9 mouse cellular contexts compared by ENCODE assay signal in the genomic region with DNA sequence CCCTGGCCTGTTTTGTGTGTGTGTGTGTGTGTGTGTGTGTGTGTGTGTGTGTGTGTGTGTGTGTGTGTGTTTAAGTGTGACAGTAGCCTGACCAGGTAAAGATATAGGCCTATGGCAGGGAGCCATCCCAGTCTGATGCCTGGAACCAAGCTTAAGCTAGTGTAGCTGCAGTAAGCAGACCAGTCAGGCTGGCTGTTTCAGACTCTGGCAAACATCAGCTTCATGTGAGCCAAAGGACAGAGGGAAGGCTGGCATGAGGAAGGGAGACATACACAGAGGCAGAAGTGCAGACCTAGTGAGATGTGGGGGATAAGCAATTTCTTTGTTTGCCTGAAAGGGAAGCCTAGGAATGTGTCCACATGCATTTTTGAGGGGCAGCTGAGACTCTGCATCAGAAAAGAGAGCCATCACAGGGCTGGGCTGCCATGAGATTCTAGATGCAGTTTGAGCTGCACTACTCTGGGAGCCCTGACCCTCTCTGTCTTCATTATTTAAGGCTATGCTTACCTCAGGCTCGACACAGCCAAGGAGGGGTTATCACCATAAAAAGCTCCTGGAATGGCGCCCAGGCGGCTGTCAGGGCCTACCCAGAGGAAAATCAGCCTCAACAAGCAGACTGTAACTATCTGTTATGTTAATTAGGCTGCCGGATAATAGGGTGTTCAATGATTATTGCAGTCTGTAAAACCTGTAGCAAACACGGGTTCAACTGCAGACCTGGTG. TPM values are rescaled to one million over a fixed set of nuclear protein-coding genes. Genes with fewer than 3 reads are reported as not detected.
DNase-seq lines count a peak whose midpoint lies in the region; ATAC-seq and TF ChIP-seq lines count a peak whose summit lies in the region.
"Had no signal": no experiment of that assay in that cellular context is flagged by ENCODE, and none has a peak within 500 bp of the region (broad histone marks: within the 10 kb centered on the region; RNA-seq: fewer than 3 reads in every experiment).

No protein-coding gene starts in this region.

- H3K27me3 ChIP-seq in heart, postnatal 0 days (ENCODE audit: control insufficient read depth, insufficient read depth, low read length) = no peaks in the 10 kb centered on the region
- no peaks in the 10 kb centered on the region for H3K27me3 ChIP-seq in heart, embryonic 12.5 days (replicated peaks)
- H3K27me3 ChIP-seq in midbrain, postnatal 0 days (ENCODE audit: insufficient read depth, low read length) = no peaks in the 10 kb centered on the region
- H3K27me3 ChIP-seq in midbrain, embryonic 13.5 days = no peaks in the 10 kb centered on the region; the same call in 1 of the 2 replicates
- no peaks in the 10 kb centered on the region for H3K27me3 ChIP-seq in hindbrain, postnatal 0 days (ENCODE audit: insufficient read depth, low read length)

- H3K4me2 ChIP-seq in heart, postnatal 0 days (ENCODE audit: low read depth, low read length) = no peak overlapping the region
- H3K4me2 ChIP-seq in heart, embryonic 12.5 days = no peak overlapping the region
- H3K4me2 ChIP-seq in midbrain, postnatal 0 days (ENCODE audit: low read depth, low read length, poor library complexity, severe bottlenecking) = no peak overlapping the region
- no peak overlapping the region for H3K4me2 ChIP-seq in midbrain, embryonic 13.5 days (replicated peaks)
- H3K4me2 ChIP-seq in hindbrain, postnatal 0 days (ENCODE audit: low read depth, low read length) = no peak overlapping the region

- no peak for TF ChIP-seq EP300 in heart, postnatal 0 days (IDR thresholded peaks at IDR 0.05; ENCODE audit: low read depth)

- H3K4me3 ChIP-seq in heart, postnatal 0 days (ENCODE audit: low read depth, low read length) = no peak overlapping the region
- no peak overlapping the region for H3K4me3 ChIP-seq in heart, embryonic 12.5 days
- H3K4me3 ChIP-seq in midbrain, postnatal 0 days (ENCODE audit: low read depth, low read length) = no peak overlapping the region
- H3K4me3 ChIP-seq in midbrain, embryonic 13.5 days (replicated peaks) = no peak overlapping the region
- no peak overlapping the region for H3K4me3 ChIP-seq in hindbrain, postnatal 0 days (ENCODE audit: low read length)

- H3K27ac ChIP-seq in heart, postnatal 0 days (ENCODE audit: low read depth) = peak overlapping the region; percentile 6; the same call in 1 of the 2 replicates
- H3K27ac ChIP-seq in heart, embryonic 12.5 days (ENCODE audit: poor library complexity, severe bottlenecking) = no peak overlapping the region
- H3K27ac ChIP-seq in midbrain, postnatal 0 days (ENCODE audit: low read depth, low read length) = no peak overlapping the region
- no peak overlapping the region for H3K27ac ChIP-seq in midbrain, embryonic 13.5 days
- no peak overlapping the region for H3K27ac ChIP-seq in hindbrain, postnatal 0 days

- ATAC-seq in heart, postnatal 0 days (ENCODE audit: insufficient read depth, low read depth) = peak; percentile 20; the same call in 1 of the 2 replicates
- no peak for ATAC-seq in heart, embryonic 12.5 days (ENCODE audit: insufficient number of reproducible peaks, low FRiP score)
- 0 out of 2 replicates have a peak, but pooled peaks have one; percentile 16 for ATAC-seq in midbrain, postnatal 0 days (ENCODE audit: low FRiP score)
- no peak for ATAC-seq in midbrain, embryonic 13.5 days
- ATAC-seq in hindbrain, postnatal 0 days = peak; percentile 58; the same call in 1 of the 2 replicates

- peak; percentile 26 for DNase-seq in heart, postnatal 0 days (ENCODE audit: low spot score)
- peak; percentile 15 for DNase-seq in midbrain, postnatal 0 days (ENCODE audit: low spot score)
- peak; percentile 22 for DNase-seq in brain, adult 2 months (ENCODE audit: low read depth, low spot score)
- DNase-seq in hindbrain, postnatal 0 days (ENCODE audit: low spot score) = peak; percentile 32
- no peak for DNase-seq in layer of hippocampus, postnatal 14 days (ENCODE audit: low spot score in 2 of 2)
- DNase-seq in cerebellum, postnatal 36 days = no peak
- DNase-seq: lung, adult 18-20 months had no signal

- WGBS in heart, postnatal 0 days = 19% methylated on average over 5 of the region's 5 CpGs
- 42% methylated on average over 5 of the region's 5 CpGs for WGBS in heart, embryonic 12.5 days
- 47% methylated on average over 5 of the region's 5 CpGs for WGBS in midbrain, postnatal 0 days
- 58% methylated on average over 5 of the region's 5 CpGs for WGBS in midbrain, embryonic 13.5 days
- WGBS in hindbrain, postnatal 0 days = 43% methylated on average over 5 of the region's 5 CpGs

- no peaks in the 10 kb centered on the region for H3K9me3 ChIP-seq in heart, postnatal 0 days (replicated peaks; ENCODE audit: control insufficient read depth, low read length)
- H3K9me3 ChIP-seq in heart, embryonic 12.5 days (replicated peaks) = no peaks in the 10 kb centered on the region
- H3K9me3 ChIP-seq in midbrain, postnatal 0 days (ENCODE audit: low read length) = no peaks in the 10 kb centered on the region
- H3K9me3 ChIP-seq in midbrain, embryonic 13.5 days = no peaks in the 10 kb centered on the region
- no peaks in the 10 kb centered on the region for H3K9me3 ChIP-seq in hindbrain, postnatal 0 days (ENCODE audit: low read length)

- no peak for TF ChIP-seq CTCF in heart, postnatal 0 days (IDR thresholded peaks at IDR 0.05; ENCODE audit: low read depth)
- no peak for TF ChIP-seq CTCF in midbrain, postnatal 0 days (IDR thresholded peaks at IDR 0.05)
- TF ChIP-seq CTCF in hindbrain, postnatal 0 days (IDR thresholded peaks at IDR 0.05; ENCODE audit: low read depth) = no peak

- no peaks in the 10 kb centered on the region for H3K36me3 ChIP-seq in heart, postnatal 0 days (replicated peaks; ENCODE audit: control insufficient read depth, insufficient read depth, low read length)
- no peaks in the 10 kb centered on the region for H3K36me3 ChIP-seq in heart, embryonic 12.5 days
- no peaks in the 10 kb centered on the region for H3K36me3 ChIP-seq in midbrain, postnatal 0 days (ENCODE audit: insufficient read depth, low read length)
- no peaks in the 10 kb centered on the region for H3K36me3 ChIP-seq in midbrain, embryonic 13.5 days
- H3K36me3 ChIP-seq in hindbrain, postnatal 0 days (ENCODE audit: insufficient read depth, low read length) = no peaks in the 10 kb centered on the region

- H3K4me1 ChIP-seq in heart, postnatal 0 days (ENCODE audit: control insufficient read depth, insufficient read depth) = 0 out of 2 replicates have a peak, but pooled peaks cover 4% of the 10 kb centered on the region
- H3K4me1 ChIP-seq in heart, embryonic 12.5 days (replicated peaks) = 0 out of 2 replicates have a peak, but pooled peaks cover 3% of the 10 kb centered on the region
- H3K4me1 ChIP-seq in midbrain, postnatal 0 days (ENCODE audit: insufficient read depth, low read length) = no peaks in the 10 kb centered on the region
- 0 out of 2 replicates have a peak, but pooled peaks cover 4% of the 10 kb centered on the region for H3K4me1 ChIP-seq in midbrain, embryonic 13.5 days (replicated peaks)
- H3K4me1 ChIP-seq in hindbrain, postnatal 0 days (ENCODE audit: insufficient read depth, low read length) = no peaks in the 10 kb centered on the region

- H3K9ac ChIP-seq in heart, postnatal 0 days (replicated peaks; ENCODE audit: low read depth, low read length) = no peak overlapping the region
- no peak overlapping the region for H3K9ac ChIP-seq in heart, embryonic 12.5 days
- no peak overlapping the region for H3K9ac ChIP-seq in midbrain, postnatal 0 days (replicated peaks; ENCODE audit: low read length, poor library complexity, severe bottlenecking)
- no peak overlapping the region for H3K9ac ChIP-seq in midbrain, embryonic 13.5 days (replicated peaks)
- H3K9ac ChIP-seq in hindbrain, postnatal 0 days (replicated peaks; ENCODE audit: low read length) = no peak overlapping the region

RNA-seq across cellular contexts. Expression of a gene that starts 19.6 kb away (rescaled TPM):
- 27.7 and 29.2 TPM in 2 replicates for total RNA-seq in heart, postnatal 0 days (2014; rRNA removed; ENCODE audit: low replicate concordance)
- 26.3 TPM in 2 replicates for polyA plus RNA-seq in heart, postnatal 0 days (2015; fragmentation: Nextera tagmentation; extraction: Ambion mirVana)
- 41.6 and 42.4 TPM in 2 replicates for polyA plus RNA-seq in heart, embryonic 12.5 days (2016; fragmentation: Nextera tagmentation; extraction: Ambion mirVana)
- 60.2 and 71.6 TPM in 2 replicates for total RNA-seq in midbrain, postnatal 0 days (2014; rRNA removed)
- 72.0 and 73.1 TPM in 2 replicates for polyA plus RNA-seq in midbrain, postnatal 0 days (2015; fragmentation: Nextera tagmentation; extraction: Ambion mirVana)
- 84.8 and 89.3 TPM in 2 replicates for polyA plus RNA-seq in midbrain, embryonic 13.5 days (2015; fragmentation: Nextera tagmentation; extraction: Ambion mirVana)
- 56.2 and 64.6 TPM in 2 replicates for total RNA-seq in hindbrain, postnatal 0 days (2014; rRNA removed)
- 71.0 and 72.4 TPM in 2 replicates for polyA plus RNA-seq in hindbrain, postnatal 0 days (2015; fragmentation: Nextera tagmentation; extraction: Ambion mirVana)
- 10 to 100 TPM; 28.8 to 31.2 TPM for total RNA-seq in layer of hippocampus, postnatal 14 days (2021)

RNA-seq across cellular contexts. Expression of a gene that starts 23.8 kb away (rescaled TPM):
- 6.3 and 17.5 TPM in 2 replicates for total RNA-seq in heart, postnatal 0 days (2014; rRNA removed; ENCODE audit: low replicate concordance)
- 6.6 and 8.6 TPM in 2 replicates for polyA plus RNA-seq in heart, postnatal 0 days (2015; fragmentation: Nextera tagmentation; extraction: Ambion mirVana)
- polyA plus RNA-seq in heart, embryonic 12.5 days (2016; fragmentation: Nextera tagmentation; extraction: Ambion mirVana) = 1.7 TPM in 2 replicates
- total RNA-seq in midbrain, postnatal 0 days (2014; rRNA removed) = 0.38 and 0.77 TPM in 2 replicates
- 0.46 and 0.58 TPM in 2 replicates for polyA plus RNA-seq in midbrain, postnatal 0 days (2015; fragmentation: Nextera tagmentation; extraction: Ambion mirVana)
- 0.58 TPM in 2 replicates for polyA plus RNA-seq in midbrain, embryonic 13.5 days (2015; fragmentation: Nextera tagmentation; extraction: Ambion mirVana)
- total RNA-seq in hindbrain, postnatal 0 days (2014; rRNA removed) = 1.2 and 2.0 TPM in 2 replicates
- polyA plus RNA-seq in hindbrain, postnatal 0 days (2015; fragmentation: Nextera tagmentation; extraction: Ambion mirVana) = 0.84 and 0.97 TPM in 2 replicates
- 1 to 10 TPM; 2.8 to 3.1 TPM for total RNA-seq in layer of hippocampus, postnatal 14 days (2021)

Comparison
In these comparisons a context has a peak if more than half of its experiments do, and no peak if none do; other contexts are left out.
1. ATAC-seq: peak in heart, postnatal 0 days (single experiment), midbrain, postnatal 0 days (single experiment) and hindbrain, postnatal 0 days (single experiment); none in heart, embryonic 12.5 days (single experiment) and midbrain, embryonic 13.5 days (single experiment).
2. DNase-seq: peak in heart, postnatal 0 days (single experiment), midbrain, postnatal 0 days (single experiment), brain, adult 2 months (single experiment) and hindbrain, postnatal 0 days (single experiment); none in layer of hippocampus, postnatal 14 days (0 of 2) and cerebellum, postnatal 36 days (0 of 2).